Mouse (Mus musculus) CD8-positive naive resting alpha-beta T cell, adult 2 months (primary cell): ENCODE measurements at regions not wholly inside any gene's neighbourhood (a gene's known extent, or its start where the extent isn't known, plus 50 kb on each side); places are given as distances from the start of the nearest gene placed in this dataset.

ENCODE experiments used
- DNase-seq, 2 experiments: peaks; one replicate each; pipeline ENCODE4 v3.0.0; 2022; ENCODE audit warnings: low read depth in 2 of 2, low spot score in 2 of 2

DNA sequence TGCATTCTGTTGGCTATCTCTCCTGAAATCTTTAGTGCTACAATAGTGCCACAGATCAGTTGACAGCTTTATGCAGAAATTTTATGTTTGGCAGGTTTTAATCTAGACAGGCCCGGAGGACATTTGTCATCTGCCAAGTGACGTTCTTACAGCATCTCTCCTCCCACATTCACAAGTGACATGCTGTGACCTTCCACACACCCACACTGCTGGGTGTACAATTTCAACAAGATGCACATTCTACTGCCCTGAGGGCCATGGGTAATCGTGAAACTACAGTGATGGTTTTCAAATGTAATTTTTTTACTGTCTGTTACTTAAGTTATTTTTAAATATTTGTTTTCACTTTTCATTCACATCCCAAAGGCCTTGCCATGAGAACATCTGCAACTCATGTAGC, 639.2 kb upstream of the Gm11114 start:
- no peak for DNase-seq

DNA sequence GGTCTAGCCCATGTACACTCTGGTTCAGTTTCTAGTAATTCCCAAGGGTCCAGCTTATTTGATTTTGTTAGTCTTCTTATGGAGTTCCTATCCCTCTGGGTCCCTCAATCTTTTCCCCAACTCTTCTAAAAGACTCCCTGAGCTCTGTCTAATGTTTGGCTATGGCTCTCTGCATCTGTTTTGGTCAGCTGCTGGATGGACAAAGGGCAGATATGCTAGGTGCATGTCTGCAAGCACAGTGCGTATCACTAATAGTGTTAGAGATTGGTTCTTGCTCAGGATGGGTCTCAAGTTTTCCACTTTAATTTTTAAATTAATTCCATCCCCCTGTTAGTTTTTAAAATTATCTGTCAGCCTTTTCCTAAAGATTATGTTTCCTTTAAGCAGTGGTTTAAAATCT, 634.2 kb upstream of the Gm11114 start:
- DNase-seq, result no peak

DNA sequence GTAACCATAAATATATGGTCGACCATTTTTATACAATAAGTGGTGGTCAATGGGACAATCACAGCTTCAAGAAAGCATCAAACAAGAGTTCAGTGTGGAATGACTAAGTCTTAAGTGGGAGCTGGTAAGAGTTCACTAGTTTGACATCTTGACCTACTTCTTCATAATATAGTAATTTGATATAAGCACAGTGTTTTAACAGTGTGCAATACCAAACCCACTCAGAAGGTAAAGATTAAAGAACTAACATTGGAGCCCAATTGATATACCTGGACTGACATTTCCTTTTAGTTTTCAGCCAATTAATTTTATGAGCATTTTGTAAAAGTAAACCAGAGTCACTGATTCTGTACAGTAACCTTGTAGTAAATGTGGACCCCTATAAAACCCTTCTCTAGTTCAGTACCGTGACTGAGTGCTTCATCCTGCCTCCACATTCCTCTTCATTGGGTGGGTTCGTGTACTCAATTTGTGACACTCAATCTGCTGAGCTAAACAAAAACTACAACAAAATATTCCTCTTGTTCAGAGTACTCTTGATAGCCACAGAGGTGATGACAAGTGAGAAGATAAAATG, 593.9 kb upstream of the Gm11114 start:
- DNase-seq, result no peak

DNA sequence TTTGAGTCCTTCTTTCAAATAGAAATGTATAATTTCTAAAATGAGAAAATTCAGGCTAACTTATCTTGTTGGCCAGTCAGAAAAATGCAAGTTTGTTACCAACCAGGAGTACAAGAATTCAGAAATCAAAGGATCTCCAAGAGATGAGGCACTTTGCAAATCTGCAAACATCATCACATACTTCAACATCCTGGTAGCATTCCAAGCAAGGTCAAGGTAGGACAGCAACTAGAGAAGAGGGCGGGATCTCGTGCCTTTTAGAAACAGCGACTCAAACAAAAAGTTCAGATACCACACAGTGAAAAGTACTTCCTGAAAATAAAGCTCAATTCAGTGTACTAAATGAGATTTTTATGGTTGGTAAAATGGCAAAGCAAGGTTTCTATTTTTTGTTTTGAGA, 593.2 kb upstream of the Gm11114 start:
- no peak for DNase-seq

DNA sequence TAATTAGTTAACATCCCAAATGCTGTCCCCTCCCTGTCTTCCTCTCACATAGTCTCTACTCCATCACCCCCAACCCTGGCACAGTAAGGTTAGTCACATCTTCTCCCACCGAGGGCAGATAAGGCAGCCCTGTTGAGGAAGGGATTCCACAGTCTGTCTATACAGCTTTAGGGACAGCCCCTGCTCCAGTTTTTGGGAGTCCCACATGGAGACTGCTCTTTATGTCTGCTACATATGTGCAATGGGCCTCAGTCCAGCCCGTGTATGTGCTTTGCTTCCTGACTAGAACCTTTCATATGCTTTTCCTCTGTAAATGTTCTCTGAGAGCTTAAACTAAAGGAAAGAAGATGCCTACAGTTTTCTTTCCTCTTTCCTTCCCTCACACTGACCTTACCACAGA, 592.1 kb upstream of the Gm11114 start:
- no peak for DNase-seq

DNA sequence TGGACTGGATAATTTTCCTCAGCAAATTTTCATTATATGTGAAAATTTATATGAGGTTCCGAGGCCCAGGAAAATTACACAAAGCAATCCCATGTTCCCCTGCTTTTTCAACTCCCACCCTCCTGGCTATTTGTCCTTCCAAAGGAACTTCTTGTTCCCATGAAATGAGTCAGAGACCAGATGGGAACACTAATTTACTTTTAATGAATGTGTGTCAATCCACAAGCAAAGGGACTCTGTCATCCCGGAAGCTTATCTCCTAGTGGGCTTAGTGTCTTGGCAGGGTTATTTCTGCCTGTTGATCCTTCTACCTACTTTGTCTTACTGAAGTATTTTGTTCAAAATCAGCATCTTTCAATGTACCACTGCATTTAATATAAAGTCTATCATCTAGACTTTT, 573.3 kb upstream of the Gm11114 start:
- no peak for DNase-seq

DNA sequence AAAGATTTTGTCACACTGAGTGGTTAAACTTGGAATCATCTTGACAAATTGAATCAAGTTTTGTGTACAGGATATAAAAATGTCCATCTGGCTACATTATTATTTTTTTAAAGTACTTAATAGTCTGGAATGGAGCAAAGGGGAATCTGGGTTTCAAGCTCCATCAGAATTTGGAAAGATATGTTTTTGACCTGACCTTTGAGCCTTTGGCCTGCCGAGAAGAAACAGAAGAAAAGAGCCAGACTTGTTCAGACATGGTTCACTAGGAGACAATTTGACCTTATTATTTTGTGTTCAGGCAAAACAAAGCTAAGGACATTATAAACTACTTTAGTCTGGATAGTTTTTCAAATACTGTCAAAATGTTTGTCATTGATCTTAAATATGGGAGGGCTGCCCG, 572.2 kb upstream of the Gm11114 start:
- DNase-seq, result no peak

DNA sequence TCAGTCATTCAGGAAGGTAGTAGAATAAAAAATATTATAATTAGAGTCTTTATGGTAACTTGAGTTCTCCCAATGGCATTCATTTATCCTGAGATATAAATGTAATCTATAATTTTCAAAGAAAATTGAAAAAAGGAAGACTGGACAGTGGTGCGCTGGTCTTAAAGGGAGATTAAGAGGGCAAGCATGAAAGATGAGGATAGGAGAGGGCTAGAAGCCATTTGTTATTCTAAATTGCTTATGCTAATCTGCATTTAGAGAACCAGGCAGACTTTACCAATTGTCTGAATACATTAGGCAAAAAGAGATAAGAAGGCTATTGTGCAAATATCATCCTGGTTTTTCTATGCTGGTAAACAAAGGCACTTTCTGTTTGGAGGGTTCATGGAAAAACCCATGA, 558.2 kb upstream of the Gm11114 start:
- no peak for DNase-seq

DNA sequence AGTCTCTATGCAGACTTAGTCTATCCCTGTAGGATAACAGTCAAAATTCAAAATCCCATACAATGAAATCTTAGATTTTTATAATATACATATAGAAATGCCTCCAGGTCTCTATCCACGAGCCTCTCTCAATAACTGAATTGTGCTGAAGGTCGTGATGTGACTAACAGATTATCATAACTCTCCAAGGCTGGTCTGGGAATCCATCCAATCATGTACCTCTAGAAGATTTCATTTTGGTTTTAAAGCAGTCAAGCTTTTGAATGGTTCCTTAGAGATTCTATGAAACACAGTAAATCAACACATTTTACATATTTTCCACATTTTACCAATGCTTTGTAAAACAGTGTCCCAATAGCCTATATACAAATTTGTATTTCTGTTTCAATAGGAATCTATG, 557.7 kb upstream of the Gm11114 start:
- no peak for DNase-seq

DNA sequence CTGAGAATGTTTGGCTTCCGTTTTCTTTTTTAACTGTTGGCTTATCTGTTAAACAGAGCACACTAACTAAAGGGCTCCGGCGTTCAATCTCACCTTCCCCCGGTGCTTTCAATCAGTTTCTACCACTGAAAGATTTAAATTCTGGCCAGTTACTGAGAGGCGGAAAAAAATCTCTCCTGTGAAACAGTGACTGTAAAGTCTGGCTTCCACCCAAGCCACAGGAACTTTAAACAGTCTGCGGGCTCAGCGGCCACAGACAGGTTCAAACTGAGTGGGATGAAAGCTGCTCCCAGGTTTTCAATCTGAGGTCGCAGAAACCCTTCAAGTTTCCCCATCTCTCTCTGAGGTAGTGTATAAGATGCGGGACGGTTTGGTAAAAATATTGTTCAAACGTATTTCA, 538.2 kb upstream of the Gm11114 start:
- DNase-seq, result no peak

DNA sequence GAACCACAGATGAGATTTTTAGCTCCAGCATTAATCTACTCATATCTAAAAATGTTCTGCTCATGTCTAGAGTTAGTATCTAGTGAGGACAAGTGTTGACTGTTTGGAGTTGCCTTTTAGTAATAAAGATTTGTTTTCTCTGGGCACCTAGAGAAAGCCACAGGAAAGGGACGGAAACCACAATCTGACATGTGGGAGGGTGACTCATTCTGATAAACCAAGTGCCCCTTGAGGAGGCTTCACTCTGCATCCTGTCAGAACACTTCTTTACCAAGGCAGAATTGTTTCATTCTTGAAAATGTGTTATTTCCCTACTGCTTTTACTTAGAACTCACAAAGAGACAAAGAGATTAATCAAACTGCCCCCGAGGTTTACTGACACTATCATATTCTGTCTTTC, 537.4 kb upstream of the Gm11114 start:
- no peak for DNase-seq

DNA sequence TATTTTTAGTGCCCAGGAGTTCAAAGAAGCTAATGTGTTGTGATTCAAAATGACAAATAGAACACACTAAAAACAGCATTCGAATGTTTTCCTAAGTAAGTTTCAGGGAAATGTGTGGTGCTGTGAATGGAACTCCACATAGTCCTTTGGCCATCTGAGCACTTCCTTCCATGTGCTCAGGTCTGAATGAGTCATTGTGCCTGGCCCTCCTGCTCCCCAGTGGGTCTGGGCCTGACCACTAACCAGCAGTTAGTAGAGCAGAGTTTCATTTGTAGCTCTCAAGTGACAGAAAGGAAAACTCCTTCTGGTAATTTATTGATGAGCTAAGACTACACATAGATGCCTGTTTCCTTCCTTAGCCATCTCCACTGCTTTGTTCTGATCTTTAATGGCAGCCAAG, 533.4 kb upstream of the Gm11114 start:
- no peak for DNase-seq

DNA sequence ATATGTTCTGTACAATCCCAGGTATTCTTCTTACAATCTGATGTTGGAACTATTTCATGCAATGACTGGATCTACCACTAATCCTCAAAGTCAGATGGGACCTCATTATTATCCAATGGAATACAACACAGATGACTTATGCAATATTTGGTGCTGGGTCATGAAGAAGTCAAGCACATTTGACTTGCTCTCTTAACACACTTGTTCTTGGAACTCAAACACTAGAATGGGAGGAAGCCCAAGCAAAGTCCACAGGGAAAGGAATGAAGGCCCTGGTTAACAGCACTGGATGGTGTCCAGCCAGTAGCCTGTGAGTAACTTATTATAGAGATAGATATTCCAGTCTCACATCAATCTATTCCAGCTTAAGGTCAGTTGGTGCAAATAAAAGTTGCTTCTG, 486.8 kb upstream of the Gm11114 start:
- DNase-seq, result no peak

DNA sequence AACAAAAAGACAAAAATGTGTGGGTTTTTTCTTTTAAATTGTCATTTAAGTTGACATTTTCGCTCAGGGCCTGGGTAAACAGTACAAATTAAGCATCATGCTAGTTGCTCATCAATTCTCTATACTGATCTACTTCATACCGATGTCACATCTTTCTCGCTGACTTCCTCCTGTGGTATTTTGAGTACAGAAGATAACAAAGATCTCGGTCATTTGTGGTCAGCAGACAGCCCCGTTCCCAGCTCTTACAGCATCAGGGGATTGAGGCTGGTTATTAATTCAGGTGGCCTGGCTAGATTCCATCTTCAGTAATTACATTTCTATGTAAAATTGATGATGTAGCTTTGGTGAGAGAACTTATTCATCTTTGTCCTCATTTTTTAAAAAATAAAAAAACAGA, 483.6 kb upstream of the Gm11114 start:
- DNase-seq, result no peak

DNA sequence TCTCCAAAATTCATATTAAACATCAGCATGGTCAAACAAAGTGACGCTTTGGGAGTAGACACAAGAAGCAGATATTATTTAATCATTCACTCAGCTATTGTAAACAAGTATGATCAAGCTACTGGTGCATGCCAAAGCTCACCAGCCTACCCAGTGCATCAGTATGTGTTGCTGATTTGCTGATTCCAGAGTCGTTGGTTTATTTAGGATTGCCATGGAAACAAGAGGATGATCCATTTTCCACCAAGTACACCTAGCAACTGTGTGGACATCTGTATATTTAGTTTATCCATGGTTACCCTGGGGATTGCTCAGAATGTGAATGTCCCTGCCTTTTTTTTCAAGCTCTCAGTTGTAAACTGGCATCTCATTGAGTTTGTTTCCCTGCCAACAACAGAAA, 481.9 kb upstream of the Gm11114 start:
- DNase-seq, result no peak

DNA sequence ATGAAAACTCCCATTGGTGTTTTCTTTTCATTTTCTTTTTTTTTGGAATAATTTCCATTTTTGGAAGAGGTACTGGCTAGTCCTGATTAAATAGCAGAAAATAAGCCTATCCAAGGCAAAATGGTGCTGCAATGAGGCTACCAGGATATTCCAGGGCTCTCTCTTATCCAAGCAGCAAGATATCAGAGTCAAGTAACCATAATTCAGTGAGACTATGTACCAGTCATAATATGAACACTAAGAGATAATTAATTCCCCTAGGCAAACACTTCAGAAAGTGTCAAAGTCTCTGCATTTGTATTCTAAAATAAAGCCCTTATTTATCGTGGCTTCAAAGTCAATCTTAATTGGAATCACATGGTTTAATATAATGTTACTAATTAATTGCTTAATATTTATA, 475.1 kb upstream of the Gm11114 start:
- no peak for DNase-seq

DNA sequence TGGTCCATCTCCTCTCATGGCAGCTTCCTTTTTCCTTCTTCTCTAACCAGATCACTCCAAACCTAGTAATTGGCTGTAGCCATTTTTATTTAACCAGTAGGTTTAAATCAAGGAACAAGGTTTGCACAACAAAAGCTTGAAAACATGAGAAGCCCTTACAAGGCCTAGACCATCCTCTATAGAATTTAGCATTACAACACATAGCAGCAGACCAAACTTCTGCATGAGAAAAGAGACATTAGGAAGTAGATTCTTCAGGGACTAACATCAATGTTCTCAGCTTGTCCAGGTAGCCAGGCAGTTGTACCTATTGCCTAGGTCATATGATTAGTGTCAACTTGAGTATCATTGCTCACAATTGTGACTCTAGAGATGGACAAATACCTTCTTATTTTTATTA, 468.6 kb upstream of the Gm11114 start:
- DNase-seq, result no peak

DNA sequence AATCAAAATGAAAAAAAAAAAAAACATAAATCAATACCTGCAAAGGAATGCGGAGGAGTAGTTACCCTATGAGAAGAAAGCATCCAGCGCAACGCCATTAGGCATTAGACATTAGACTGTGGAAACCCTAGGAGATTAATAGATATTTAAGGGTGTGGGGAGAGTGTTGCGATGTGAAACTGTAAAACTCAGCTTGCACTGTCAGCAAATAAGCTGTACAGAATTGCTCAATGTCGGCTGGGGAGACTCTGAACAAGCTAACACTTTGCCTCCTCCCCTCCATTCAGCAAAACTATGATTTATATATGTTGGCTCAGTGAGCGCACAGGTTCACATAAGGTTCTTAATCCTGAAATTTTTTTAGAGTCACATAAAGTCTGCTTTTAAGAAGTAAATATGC, 451.0 kb upstream of the Gm11114 start:
- no peak for DNase-seq

DNA sequence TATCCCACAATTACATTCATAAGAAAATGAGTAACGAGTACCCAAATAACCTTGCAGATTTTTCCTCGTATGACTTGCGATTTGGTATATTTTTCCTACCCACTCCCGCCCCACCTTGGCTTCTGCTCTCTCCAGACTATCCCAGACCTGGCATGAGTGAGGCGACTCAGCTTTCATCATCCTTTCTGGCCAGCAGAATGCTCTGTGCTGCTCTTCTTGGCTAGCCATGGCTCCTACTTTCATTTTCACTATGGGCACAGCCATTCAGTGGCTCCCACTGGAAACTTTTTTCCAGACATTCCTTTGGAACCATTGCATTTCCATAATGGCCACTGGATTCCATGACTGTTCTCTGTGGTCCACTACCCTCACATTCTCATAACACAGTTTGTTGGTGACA, 449.1 kb upstream of the Gm11114 start:
- DNase-seq, result no peak

DNA sequence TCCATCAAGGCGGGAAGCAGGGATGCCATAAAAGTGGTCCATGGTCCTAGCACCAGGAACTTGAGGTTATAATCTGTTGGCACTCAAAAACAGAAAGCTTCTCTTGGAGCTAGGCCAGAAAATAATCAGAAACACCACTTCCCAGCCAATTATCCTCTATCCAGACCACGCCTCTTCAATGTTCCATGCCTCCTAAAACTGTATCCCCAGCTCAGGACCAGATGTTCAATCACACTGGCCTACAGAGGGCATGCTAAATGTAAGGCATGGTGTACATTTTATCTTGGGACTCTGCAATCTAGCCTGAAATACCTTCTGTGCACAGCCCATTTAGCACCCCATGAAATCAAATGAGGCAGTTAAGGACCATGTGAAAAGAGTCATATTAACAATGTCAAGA, 418.4 kb upstream of the Gm11114 start:
- no peak for DNase-seq

DNA sequence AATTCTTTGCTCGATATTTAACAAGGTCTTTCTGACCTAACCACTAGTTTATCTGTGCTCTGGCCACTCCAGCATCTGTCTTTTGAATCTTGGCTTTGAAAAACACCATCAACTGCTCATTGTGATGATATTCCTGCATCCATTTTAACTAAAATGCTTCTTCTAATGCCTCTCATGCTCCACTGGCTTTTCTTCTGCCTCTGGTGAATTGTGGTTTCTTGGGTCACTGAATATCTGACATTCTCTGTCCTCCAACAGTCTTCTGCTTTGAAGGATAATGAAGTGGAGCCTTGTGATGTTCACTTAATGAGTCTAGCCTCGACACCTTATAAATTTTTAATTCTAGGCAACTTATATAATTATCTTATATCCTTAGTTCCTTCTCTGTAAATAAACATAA, 416.5 kb upstream of the Gm11114 start:
- DNase-seq, result no peak

DNA sequence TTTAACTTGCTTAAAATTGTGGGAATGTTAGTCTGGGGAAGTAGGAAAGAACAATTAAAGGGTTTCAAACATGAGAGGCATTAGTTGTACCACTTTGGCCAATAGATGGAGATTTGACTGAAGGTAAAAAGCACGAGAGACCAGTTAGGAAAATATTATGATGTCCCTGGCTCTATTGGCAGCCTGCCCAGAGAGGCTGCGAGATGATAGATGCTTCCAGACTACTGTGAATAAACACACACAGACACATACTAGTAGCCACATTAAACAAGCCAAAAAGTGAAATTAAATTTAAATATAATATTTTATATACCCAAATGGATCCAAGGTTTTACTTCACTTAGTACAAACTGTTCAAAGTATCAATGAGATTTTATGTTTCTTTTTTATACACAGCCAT, 411.9 kb upstream of the Gm11114 start:
- no peak for DNase-seq

DNA sequence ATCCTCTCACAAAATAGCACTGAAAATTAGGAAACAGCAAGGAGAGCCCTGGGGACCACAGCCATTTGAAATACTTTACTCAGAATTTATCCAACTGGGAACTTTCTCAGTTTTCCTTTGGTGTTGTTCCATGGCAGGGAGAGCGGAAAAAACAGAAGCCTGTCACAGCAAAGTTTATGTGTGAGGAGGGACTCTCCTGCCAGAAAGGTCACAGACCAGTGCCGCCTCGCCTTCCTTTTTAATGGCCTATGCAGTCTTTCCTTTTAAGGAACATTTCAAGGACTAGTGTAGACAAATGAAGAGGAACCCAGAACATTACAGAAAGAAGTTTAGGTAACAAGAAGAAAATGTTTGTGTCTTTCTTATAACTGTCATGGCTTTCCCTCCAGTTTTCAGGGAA, 406.3 kb upstream of the Gm11114 start:
- no peak for DNase-seq

DNA sequence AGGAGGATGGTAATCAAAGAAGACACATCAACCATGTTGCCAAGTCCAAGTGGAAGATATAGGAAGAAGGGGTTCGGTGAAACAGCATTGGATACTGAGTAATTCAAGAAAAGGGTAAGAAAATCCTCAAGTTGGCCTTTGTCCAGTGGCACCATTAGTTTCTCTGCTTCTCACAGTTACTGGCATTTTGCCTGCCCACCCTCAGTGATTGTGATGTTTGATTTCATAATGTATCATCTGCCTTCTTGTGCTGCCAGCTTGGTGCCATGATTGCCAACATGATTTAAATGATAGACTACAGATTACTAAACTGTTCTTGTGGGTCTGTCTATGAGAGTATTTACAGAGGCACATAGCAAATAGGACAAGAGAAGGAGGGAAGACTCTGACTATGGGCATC, 399.3 kb upstream of the Gm11114 start:
- DNase-seq, result no peak
